Mouse (Mus musculus) left cerebral cortex, postnatal 14 days (tissue): ENCODE results near the gene Gm10160. TPM values are rescaled to one million over a fixed set of nuclear protein-coding genes. Genes with fewer than 3 reads are reported as not detected.
"Not testable (repeated sequence)": the region's sequence is repeated elsewhere in the genome, so short reads cannot be mapped to it uniquely, and the experiment has no call there.

ENCODE experiments used
- DNase-seq, 2 experiments: peaks; one replicate each; pipeline ENCODE4 v3.0.0; 2021 to 2022; ENCODE audit warnings: low spot score in 2 of 2, mixed read lengths in 1 of 2
- intact Hi-C: fragments of 180-260 bp; cut with DNase I; formaldehyde crosslinking; loops from one replicate; pipeline ENCODE4 v1.15.1; 2025
- total RNA-seq, 2 experiments: library from RNA; stranded (reverse); gene quantifications; 2 replicates each; pipeline ENCODE4 v1.2.3; 2021

The Gm10160 gene
- total RNA-seq, 2 experiments from 2014 or later: not detected

- DNase-seq: no peak
- intact Hi-C loops: no loop called here
Observed at GRCm38 (mm10) chr7:81839746-81840145, 15.8 kb downstream of the Gm10160 start.

DNA sequence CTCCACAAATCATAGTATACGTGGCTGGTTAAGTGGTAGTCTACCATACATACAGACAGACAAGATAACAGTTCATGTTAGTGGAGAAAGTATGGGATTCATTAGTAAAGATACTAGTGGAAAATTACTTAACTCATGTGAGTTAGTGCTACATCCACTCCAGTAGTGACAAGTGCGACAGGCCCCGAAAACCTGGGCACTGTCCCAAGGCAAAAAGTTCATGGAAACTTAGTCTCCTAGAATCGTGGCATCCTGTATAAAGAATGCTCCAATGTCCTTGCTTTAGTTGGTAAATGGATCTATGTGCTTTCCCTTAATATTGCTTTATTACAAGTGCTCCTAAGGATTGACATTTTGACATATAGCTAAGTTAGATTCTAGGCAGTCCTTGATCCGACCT, 17.8 kb downstream of the Gm10160 start:
- DNase-seq, intact Hi-C loops: not testable (repeated sequence)

DNA sequence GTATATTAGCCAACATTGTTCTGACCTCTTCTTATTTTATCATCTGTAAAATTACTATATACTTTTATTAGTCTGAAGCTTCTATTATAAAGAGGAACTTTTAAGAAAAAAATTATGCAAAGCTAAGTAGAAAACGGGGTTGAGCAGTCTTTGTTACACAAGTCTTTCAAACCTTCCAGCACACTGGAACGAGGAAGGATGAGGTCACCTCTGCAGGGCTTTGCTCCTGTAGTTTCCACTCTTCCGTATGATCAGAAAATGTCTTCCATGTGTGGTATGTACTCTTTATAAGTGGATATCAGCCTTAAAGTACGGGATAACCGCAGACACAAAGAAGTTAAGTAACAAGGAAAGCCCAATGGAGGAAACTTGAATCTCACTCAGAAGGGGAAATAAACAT, 20.2 kb downstream of the Gm10160 start:
- intact Hi-C loops: no loop called here
- DNase-seq: no peak

- intact Hi-C loops: no loop called here
- DNase-seq: no peak
Observed at GRCm38 (mm10) chr7:81834847-81835246, 20.7 kb downstream of the Gm10160 start.

DNA sequence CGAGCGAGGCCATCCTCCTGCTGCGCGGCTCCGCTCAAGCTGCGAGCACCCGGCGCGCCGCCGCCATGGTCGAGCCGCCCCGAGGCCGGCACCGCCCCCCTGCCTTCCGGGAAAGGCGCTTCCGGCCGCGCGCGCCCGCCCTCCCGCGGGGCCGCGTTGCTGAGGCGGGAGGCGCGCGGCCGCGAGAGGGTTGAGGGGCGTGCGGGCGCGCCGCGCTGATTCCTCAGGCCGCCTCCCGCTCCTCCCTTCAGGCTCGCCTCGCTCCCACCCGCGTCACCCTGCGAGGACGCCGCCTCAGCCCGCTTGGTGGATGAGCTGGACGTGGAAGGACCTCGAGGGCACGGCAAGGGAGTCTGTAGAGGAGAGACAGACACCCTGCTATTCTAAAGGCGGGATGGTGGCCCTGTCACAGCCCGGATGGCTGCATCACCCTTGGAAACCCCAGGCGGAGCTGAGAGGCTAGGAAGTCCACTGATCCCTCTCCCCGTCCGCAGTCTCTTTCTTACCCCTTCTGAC, 26.2 kb downstream of the Gm10160 start, which contains the start of gene Btbd1:
Gene Btbd1, minus strand, starts transcription at position 53 of the 516 bp plus-strand sequence.
- intact Hi-C loops: loop anchor here (2.0 to 10.0 kb wide), 2 partner anchors 41 to 105 kb away; partner anchors contain the start of genes 3110040N11Rik and Hdgfl3
- DNase-seq: peak; percentile 84 to 86

- DNase-seq: peak; percentile 29 to 52
- intact Hi-C loops: loop anchor here (2.0 to 10.0 kb wide), 2 partner anchors 40 to 106 kb away; partner anchors contain the start of genes 3110040N11Rik and Hdgfl3
Observed at GRCm38 (mm10) chr7:81828681-81829378, 26.8 kb downstream of the Gm10160 start.

DNA sequence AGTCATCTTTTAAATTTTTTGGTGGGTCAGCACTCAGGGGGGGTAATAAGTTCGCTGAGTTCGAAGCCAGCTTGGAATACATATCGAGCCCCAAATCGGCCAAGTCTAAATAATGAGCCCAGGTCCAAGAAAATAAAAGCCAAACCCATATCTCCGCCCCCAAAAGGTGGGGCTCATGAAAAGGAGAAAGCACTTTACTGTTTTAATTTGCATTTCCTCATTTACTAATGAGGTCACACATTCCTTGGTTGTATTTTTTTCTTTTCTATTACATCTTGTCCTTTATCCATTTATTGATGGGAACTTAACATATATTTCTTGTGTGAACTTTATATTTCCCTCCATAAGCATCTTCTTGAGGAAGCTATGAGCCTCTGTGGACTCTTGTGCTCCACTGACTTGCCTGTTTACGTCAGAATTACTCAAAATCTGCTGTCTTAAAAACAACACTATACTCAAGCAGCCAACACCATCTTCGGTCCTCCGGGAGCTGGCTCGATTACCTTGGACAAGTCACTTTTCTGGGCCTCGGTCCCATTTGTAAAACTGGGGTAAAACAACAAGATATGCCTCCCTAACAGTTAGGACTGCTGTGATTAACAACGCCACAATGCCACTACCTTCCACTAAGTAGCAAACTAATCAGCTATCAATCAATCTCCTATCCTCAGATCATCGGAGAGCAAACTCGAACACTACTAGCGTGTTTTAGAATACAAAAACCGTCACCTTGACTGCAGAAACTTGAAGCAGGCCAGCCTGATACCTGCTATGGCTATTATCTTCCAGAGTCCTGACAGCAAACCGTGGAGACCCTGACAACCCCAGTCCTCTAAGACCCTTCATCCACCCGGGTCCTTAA, 27.6 kb downstream of the Gm10160 start:
- DNase-seq: no peak
- intact Hi-C loops: loop anchor here (2.0 to 10.0 kb wide), 2 partner anchors 39 to 107 kb away; partner anchors contain the start of genes 3110040N11Rik and Hdgfl3

GRCm38 (mm10) chr7:81825381-81825780, 30.2 kb downstream of the Gm10160 start:
- intact Hi-C loops: loop anchor here (10.0 kb wide), 1 partner anchor 109 kb away; the partner anchor contains the start of gene Hdgfl3
- no peak for DNase-seq

DNA sequence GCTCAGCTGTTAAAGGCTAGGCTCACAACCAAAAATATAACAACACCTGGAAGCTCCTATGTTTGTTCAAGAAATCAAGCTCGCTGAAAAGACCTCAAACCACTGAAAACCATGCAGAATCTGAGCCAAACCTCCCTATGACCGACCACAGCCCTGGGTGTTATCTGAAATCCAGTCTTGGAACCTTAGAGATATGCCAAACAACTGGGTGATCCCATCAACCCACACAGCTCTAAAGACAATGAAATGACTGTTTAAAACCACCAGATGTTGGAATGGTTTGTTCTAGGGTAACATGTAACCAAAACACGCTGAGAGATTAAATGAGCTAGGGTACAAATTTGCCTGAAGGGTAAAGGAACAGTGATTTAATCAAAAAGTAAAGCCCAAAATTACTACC, 30.7 kb downstream of the Gm10160 start:
- intact Hi-C loops: loop anchor here (10.0 kb wide), 1 partner anchor 110 kb away; the partner anchor contains the start of gene Hdgfl3
- no peak for DNase-seq

DNA sequence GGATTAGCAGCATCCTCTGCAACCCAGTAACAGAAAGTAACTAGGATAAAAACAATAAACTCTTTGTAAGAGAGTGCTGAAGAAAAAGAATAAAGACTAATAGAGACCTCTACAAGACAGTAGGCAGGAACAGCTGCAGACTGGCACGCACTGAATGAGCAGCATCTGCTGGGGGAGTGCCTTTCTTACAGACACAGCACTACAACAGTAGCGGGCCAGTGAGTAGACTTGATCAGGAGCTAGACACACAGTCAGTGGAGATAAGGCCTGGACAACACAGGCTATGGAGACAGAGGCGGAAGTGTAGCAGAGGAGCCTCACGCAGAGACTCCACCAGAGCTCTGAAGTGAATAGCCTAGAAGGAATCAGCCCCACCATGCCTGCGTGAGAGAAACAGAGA, 49.5 kb downstream of the Gm10160 start:
- no peak for DNase-seq
- intact Hi-C loops: no loop called here

Other genes with a start within 250 kb of the Gm10160 start
- gene Homer2, start 148.3 kb downstream of the Gm10160 start, total RNA-seq: 10 to 100 TPM; 74.9 to 79.6 TPM
- gene Ramac, start 92.9 kb downstream of the Gm10160 start, total RNA-seq: 10 to 100 TPM; 70.9 to 73.7 TPM
- 10 to 100 TPM; 28.8 to 29.1 TPM for gene 3110040N11Rik, start 66.3 kb downstream of the Gm10160 start, total RNA-seq
- 100 to 1,000 TPM; 123 to 130 TPM for gene Btbd1, start 26.4 kb downstream of the Gm10160 start, total RNA-seq
- 10 to 100 TPM; 36.3 to 42.0 TPM for gene Tm6sf1, start 3.2 kb upstream of the Gm10160 start, total RNA-seq
- 10 to 100 TPM; 68.7 to 72.5 TPM for gene Hdgfl3, start 78.7 kb upstream of the Gm10160 start, total RNA-seq
- gene Bnc1, start 136.5 kb upstream of the Gm10160 start, total RNA-seq: not detected